Mouse (Mus musculus): ENCODE data around the gene Gpat3.

DNA sequence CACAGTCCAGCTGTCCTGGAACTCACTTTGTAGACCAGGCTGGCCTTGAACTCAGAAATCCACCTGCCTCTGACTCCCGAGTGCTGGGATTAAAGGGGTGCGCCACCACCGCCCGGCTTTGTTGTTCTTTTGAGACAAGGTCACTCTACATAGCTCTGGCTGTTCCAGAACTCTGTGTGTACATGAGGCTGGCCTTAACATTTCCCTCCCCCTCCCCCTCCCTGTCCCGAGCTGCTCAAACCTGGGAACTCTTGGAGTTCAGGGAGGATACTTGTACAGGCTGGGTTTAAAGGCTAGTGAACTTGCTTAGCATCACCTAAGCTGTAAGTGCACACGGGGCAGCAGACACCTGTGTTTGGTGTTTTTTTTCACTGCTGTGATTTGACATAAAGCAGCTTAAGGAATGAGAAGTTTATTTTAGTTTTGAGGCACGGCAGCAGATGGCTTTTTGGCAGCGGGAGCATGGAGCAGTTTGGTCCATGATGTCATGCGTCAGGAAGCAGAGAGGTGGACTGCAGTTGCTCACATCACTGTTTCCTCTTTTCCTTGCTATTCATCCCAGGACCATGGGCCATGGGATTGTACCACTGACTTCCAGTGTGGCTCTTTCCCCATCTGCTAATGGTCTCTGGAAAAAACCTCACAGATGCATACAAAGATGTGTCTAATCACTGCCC is 9.5 kb upstream of the Gpat3 start:
- no peak for TF ChIP-seq EP300 (optimal IDR thresholded peaks at IDR 0.05)
- TF ChIP-seq CTCF (IDR thresholded peaks at IDR 0.05; ENCODE audit: low read depth), result no peak

Measured in stomach, postnatal 0 days (tissue).